Mouse (Mus musculus): ENCODE measurements around the gene Uqcc1. TPM values are rescaled to one million over a fixed set of nuclear protein-coding genes. Genes with fewer than 3 reads are reported as not detected.

The Uqcc1 gene
- total RNA-seq, 2 experiments from 2014 or later = 186 to 221 TPM

Other genes starting within 250 kb of the Uqcc1 start
- 10 to 100 TPM; 81.3 to 82.5 TPM for gene Trpc4ap, start 237.9 kb downstream of the Uqcc1 start, total RNA-seq (2021)
- gene Edem2, start 200.8 kb downstream of the Uqcc1 start, total RNA-seq (2021) = 1 to 10 TPM; 7.8 to 9.5 TPM
- gene Gm17581, start 194.4 kb downstream of the Uqcc1 start, total RNA-seq (2021) = not detected
- gene Procr, start 179.2 kb downstream of the Uqcc1 start, total RNA-seq (2021) = 1 to 10 TPM; 4.8 to 6.1 TPM
- gene Mmp24, start 155.0 kb downstream of the Uqcc1 start, total RNA-seq (2021) = under 1 TPM in 1 of 2 experiments, not detected in 1; 0.07 TPM
- gene BC029722, start 110.9 kb downstream of the Uqcc1 start, total RNA-seq (2021) = 10 to 100 TPM; 19.1 to 19.3 TPM
- gene Eif6, start 103.4 kb downstream of the Uqcc1 start, total RNA-seq (2021) = 10 to 100 TPM; 54.3 to 69.8 TPM
- not detected for gene Fam83c, start 95.5 kb downstream of the Uqcc1 start, total RNA-seq (2021)
- gene Gm15557, start 10.4 kb upstream of the Uqcc1 start, total RNA-seq (2021) = not detected
- gene Gdf5, start 15.1 kb upstream of the Uqcc1 start, total RNA-seq (2021) = not detected
- gene Cep250, start 26.1 kb upstream of the Uqcc1 start, total RNA-seq (2021) = 1 to 10 TPM; 6.7 to 9.1 TPM
- under 1 TPM; 0.26 to 0.66 TPM for gene 6430550D23Rik, start 77.7 kb upstream of the Uqcc1 start, total RNA-seq (2021)
- gene Ergic3, start 77.7 kb upstream of the Uqcc1 start, total RNA-seq (2021) = 10 to 100 TPM; 65.2 to 71.2 TPM
- not detected for gene Fer1l4, start 122.6 kb upstream of the Uqcc1 start, total RNA-seq (2021)
- gene Spag4, start 134.9 kb upstream of the Uqcc1 start, total RNA-seq (2021) = 1 to 10 TPM in 1 of 2 experiments, under 1 TPM in 1; 0.29 to 1.2 TPM
- 10 to 100 TPM; 20.7 to 23.5 TPM for gene Cpne1, start 181.7 kb upstream of the Uqcc1 start, total RNA-seq (2021)
- gene Rbm12, start 181.7 kb upstream of the Uqcc1 start, total RNA-seq (2021) = 10 to 100 TPM; 19.7 to 20.3 TPM
- gene Gm28036, start 196.8 kb upstream of the Uqcc1 start, total RNA-seq (2021) = 10 to 100 TPM; 14.9 to 15.6 TPM
- gene Romo1, start 213.7 kb upstream of the Uqcc1 start, total RNA-seq (2021) = 100 to 1,000 TPM; 297 to 305 TPM
- gene Nfs1, start 213.9 kb upstream of the Uqcc1 start, total RNA-seq (2021) = 10 to 100 TPM; 65.0 to 70.5 TPM
- 100 to 1,000 TPM; 201 to 205 TPM for gene Rbm39, start 249.9 kb upstream of the Uqcc1 start, total RNA-seq (2021)

Data from heart, postnatal 14 days (tissue).